Mouse (Mus musculus): Measurements from ENCODE around the gene Abi3.

- no peak for TF ChIP-seq CTCF (IDR thresholded peaks at IDR 0.05; ENCODE audit: borderline replicate concordance, extremely low read depth, insufficient read depth, insufficient read length)
- no peak for TF ChIP-seq POLR2A (IDR thresholded peaks at IDR 0.05; ENCODE audit: borderline replicate concordance, extremely low read depth, insufficient read depth, insufficient read length, poor library complexity, severe bottlenecking)
Observed at GRCm38 (mm10) chr11:95783457-95783856, 58.8 kb downstream of the Abi3 start.
